Mouse (Mus musculus): ENCODE measurements at regions not wholly inside any gene's neighbourhood (a gene's known extent, or its start where the extent isn't known, plus 50 kb on each side); places are given as distances from the start of the nearest gene placed in this dataset.
A peak's percentile ranks its signal among the peaks of the same experiment; 100 is the strongest.

GRCm38 (mm10) chr1:151263372-151263771 lies 53.4 kb downstream of the Gm47996 start:
- DNase-seq (ENCODE audit: low spot score in 2 of 2), result no peak

GRCm38 (mm10) chr1:151263830-151264229 lies 53.9 kb downstream of the Gm47996 start:
- no peak for DNase-seq (ENCODE audit: low spot score in 2 of 2)

GRCm38 (mm10) chr1:151264789-151265188 lies 54.9 kb downstream of the Gm47996 start:
- DNase-seq (ENCODE audit: low spot score in 2 of 2), result no peak

- no peak for DNase-seq (ENCODE audit: low spot score in 2 of 2)
These were observed 55.7 kb downstream of the Gm47996 start for GRCm38 (mm10) chr1:151265590-151265989.

- DNase-seq (ENCODE audit: low spot score in 2 of 2), result no peak
These were observed 56.8 kb downstream of the Gm47996 start for GRCm38 (mm10) chr1:151266703-151267102.

- no peak for DNase-seq (ENCODE audit: low spot score in 2 of 2)
These were observed 60.8 kb downstream of the Gm47996 start for GRCm38 (mm10) chr1:151270691-151271090.

GRCm38 (mm10) chr1:151274306-151274705 lies 64.4 kb downstream of the Gm47996 start:
- DNase-seq (ENCODE audit: low spot score in 2 of 2), result no peak

- no peak for DNase-seq (ENCODE audit: low spot score in 2 of 2)
These were observed 65.7 kb downstream of the Gm47996 start for GRCm38 (mm10) chr1:151275581-151275980.

GRCm38 (mm10) chr1:151279955-151280354 lies 64.3 kb upstream of the Ivns1abp start:
- no peak for DNase-seq (ENCODE audit: low spot score in 2 of 2)

- no peak for DNase-seq (ENCODE audit: low spot score in 2 of 2)
These were observed 59.2 kb upstream of the Ivns1abp start for GRCm38 (mm10) chr1:151285045-151285444.

- DNase-seq (ENCODE audit: low spot score in 2 of 2), result peak; percentile 8 to 21
These were observed 56.8 kb upstream of the Ivns1abp start for GRCm38 (mm10) chr1:151287451-151287850.

GRCm38 (mm10) chr1:151289061-151289460 lies 55.2 kb upstream of the Ivns1abp start:
- DNase-seq (ENCODE audit: low spot score in 2 of 2), result no peak

GRCm38 (mm10) chr1:151289493-151290258 lies 54.6 kb upstream of the Ivns1abp start:
- DNase-seq (ENCODE audit: low spot score in 2 of 2), result no peak

GRCm38 (mm10) chr1:151293311-151294050 lies 50.8 kb upstream of the Ivns1abp start:
- no peak for DNase-seq (ENCODE audit: low spot score in 2 of 2)
